Mouse (Mus musculus): Measurements from ENCODE around the gene Epgn. TPM values are rescaled to one million over a fixed set of nuclear protein-coding genes. Genes with fewer than 3 reads are reported as not detected.

Epgn gene
- total RNA-seq (2022): under 1 TPM in 1 of 4 experiments, not detected in 3; 0.23 TPM

- DNase-seq: no peak
Measured at GRCm38 (mm10) chr5:91027164-91027563, at the start of gene Epgn. Epgn (plus strand) TSS chr5:91027464.

DNA sequence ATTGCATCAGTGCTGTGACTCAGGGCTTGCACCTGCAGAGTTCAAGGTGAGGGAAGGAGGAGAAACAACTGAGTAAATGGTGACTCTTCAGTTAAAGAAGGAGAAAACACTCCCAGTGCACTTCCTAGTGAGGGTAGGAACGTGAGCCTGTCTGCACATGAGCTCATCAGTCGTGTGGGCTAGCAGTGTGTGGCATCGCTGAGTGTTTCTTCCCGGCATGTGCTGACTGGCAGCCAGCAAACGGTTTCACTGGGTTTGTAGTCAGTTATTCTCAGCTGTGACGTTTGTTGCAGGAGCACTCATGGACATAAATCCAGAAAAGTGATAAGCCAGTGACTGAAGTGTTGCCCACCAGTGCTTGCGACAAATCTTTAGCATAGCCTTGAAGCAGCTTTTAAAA is 47.0 kb upstream of the Epgn start:
- no peak for DNase-seq

- DNase-seq: no peak
Measured at GRCm38 (mm10) chr5:90987605-90988004, 39.7 kb upstream of the Epgn start.

- DNase-seq: no peak
Measured at GRCm38 (mm10) chr5:90988149-90988548, 39.1 kb upstream of the Epgn start.

DNA sequence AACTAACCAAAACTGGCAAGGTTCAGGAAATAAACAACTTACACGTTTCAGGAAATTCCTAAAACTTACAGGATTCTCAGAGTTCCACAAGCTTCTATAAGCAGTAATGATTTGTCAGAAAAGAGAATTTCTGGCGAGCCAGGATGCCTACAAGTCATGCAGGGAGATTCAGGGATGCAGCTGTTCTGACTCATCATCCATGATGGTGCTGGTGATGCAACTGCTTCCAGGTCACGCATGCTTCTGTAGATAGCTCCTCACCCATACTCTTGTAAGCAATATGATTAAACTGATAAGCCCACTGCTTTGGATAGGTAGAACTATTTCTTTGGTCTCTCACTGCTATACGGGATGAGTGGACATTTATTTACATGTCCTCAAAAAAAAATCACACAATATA is 38.7 kb upstream of the Epgn start:
- DNase-seq: no peak

DNA sequence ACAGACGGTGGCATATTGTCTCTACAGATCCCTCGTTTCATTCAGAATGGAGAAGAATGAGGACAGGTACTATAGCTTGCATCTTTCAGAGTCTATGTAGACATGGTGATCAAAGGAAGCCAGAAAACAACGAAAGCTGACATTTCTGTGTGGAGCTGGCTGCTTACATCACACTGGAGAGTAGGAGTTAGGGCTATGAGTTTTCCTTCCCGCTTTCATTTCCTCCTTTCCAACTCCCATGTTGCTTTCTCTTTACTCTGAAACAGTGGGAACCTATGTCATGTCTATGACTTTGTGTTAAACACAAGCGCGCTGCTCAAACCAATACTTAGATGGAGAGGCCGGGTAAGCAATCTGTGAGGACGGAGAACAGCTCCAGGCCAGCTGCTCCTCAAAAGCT is 27.3 kb upstream of the Epgn start:
- no peak for DNase-seq

- DNase-seq: no peak
Measured at GRCm38 (mm10) chr5:91015216-91015615, 12.0 kb upstream of the Epgn start.

DNA sequence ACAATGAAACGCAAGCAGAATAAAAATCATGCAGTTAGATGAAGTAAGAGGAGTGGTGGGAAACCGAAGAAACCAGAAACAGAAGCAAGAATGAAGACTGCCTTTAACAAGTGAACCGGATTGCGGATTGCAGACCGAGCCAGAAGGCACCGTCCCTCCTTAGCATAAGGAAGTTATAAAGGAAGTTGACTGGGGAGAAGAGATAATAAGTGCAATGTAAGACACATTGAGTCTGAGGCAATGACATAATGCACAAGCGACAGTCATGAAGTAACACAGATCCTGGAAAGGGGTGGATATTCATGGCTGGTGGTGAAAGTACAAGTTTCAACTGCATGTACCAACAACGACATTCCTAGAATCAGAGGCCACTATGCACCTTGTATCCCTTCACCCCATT is 4.2 kb upstream of the Epgn start:
- DNase-seq: no peak

GRCm38 (mm10) chr5:91027840-91028239 is 576 bp downstream of the Epgn start:
- DNase-seq: no peak

- DNase-seq: no peak
Measured at GRCm38 (mm10) chr5:91030629-91031028, 3.4 kb downstream of the Epgn start.

GRCm38 (mm10) chr5:91035341-91035740 is 8.1 kb downstream of the Epgn start:
- no peak for DNase-seq

GRCm38 (mm10) chr5:91036628-91037027 is 9.4 kb downstream of the Epgn start:
- DNase-seq: peak; percentile 12

DNA sequence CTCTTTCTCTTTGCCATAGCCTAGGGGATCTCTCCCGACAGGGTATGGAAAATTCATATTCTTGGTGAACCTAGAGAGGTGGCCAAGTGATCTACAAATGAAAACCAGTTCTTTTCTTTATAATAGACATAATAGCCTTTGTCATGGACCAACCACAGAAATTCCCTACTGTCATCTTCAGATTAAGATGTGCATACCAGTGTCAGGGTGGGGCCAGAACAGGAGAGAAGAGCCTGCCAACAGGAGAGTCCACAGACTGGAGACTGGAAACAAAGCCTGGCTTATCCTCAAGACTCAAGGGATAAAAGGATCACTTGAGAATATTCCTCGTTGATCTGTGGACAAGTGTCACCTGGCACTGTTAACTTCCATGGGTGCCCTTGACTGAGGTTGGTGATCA is 10.5 kb downstream of the Epgn start:
- DNase-seq: no peak

- no peak for DNase-seq
Measured at GRCm38 (mm10) chr5:91038547-91038946, 11.3 kb downstream of the Epgn start.

DNA sequence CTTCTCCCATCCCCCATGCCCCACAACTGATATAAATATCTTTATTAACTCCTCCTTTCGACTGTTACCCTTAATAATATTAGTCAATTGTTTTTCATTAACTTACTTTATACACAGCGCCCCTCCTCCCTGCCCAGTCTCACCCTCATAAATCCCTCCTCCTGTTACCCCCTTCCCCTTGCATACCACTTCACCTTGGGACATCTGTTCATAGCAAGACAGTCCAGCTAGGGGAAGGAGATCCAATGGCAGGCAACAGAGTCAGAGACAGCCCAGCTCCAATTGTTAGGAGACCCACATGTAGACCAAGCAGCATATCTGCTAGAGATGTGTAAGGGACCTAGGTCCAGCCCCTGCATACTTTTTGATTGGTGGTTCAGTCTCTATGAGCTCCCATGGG is 11.7 kb downstream of the Epgn start:
- no peak for DNase-seq

- DNase-seq: no peak
Measured at GRCm38 (mm10) chr5:91047987-91048386, 20.7 kb downstream of the Epgn start.

GRCm38 (mm10) chr5:91048397-91048796 is 21.1 kb downstream of the Epgn start:
- no peak for DNase-seq

DNA sequence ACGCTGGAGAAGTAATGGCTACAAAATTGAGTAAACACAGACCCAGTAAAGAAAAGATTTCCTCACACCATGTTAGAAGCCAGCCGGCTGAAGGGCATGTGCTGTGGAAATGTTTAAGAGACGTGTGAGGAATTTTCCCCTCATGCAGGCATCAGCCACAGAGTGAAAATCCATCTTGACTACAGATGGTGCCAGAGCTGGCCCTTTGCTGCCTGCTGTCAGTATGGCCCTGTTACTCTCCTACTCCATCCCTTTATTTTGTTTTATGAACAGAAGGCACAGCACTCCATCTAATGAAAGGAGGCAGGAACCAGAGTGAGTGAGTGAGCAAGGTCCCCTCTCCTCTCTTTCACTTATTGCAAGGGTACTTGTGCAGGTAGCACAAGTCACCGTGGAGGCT is 45.1 kb downstream of the Epgn start:
- DNase-seq: no peak

DNA sequence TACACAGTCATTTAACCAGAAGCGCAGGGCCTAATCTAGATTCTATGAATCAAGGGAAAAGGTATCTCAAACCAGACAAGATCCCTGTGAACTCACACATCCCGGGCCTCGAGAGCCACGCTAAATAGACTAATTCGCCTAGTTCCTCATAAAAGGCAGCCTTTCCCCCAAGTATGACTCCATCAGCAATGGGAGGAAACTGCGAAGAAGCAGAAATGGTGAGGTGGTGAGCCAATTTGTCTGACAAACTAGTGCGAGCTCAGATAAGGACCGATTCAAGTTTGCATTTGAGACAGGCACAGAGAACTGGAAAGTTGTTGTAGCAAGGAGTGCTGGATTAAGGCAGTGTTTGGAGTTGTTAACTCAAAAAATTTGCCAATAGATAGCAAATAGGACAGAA is 46.4 kb downstream of the Epgn start:
- no peak for DNase-seq

GRCm38 (mm10) chr5:91074026-91074425 is 46.8 kb downstream of the Epgn start:
- no peak for DNase-seq

DNA sequence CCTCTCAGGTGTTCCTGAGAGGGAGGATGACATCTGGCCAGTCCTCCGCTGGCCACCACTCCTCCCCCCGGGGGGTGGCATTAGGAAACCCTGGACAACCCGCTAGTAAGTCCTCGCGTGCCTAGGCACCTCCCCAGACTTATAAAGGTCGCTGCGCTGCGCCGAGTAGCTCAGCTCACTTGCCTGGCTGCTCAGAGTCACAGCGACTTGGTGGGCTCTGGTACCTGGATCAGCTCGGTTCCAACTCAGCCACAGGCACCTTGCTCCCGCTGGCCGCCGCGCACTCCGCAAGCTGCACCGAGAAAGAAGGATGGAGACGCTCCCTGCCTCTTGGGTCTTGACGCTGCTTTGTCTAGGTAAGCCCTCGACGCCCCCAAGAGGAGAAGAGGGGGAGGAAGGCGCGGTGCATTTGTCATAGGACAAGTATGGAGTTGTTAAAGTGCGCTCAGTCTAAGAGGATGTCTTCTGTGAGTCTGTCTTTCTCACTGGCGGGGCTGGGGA is 47.2 kb downstream of the Epgn start, which contains the start of gene Ereg:
TSS of gene Ereg (plus strand) at position 173 of the 501 bp plus-strand sequence.
- DNase-seq: no peak

DNA sequence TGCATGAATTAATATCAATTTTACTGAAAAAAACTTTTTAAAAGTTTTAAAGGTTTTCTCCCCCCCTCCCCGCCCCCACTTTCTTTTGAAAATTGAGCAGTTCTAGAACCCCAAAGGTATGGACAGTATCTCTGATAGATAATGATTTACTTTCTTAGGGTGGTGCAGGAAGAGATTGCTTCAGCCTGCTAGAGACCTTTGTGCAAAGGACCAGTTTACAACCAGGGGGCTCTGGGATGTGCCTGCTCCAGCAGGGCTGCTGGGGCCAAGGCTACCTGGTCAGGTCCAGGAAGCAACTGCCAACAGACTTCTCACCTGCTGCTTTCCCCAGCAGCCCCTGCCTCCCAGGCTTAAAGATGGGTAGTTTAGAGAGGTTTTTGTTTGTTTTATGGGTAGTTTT is 47.8 kb downstream of the Epgn start:
- DNase-seq: no peak

DNA sequence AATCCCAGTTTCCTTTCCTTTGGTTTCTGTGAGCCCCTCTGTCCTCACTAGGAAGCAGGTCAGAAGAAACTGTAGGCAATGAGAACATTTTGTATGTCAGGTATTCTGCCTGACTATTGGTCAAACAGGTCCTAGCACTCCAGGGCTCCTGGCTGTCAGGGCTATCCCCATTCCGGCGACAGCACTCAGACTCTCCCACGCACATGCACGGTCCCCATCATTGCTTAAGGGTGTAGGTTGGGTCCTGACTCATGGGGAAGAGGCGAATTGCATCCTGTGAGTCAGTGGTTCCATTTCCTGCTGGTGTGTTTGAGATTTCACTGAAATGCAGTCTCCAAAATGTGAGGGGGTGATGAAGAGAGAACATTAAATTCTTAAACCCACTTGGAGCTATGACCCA is 55.8 kb downstream of the Epgn start:
- DNase-seq: no peak

All from adrenal gland, adult 8-10 months (tissue).